Mouse (Mus musculus) adrenal gland, postnatal 4 days (tissue): Measurements from ENCODE around the gene Fat2. TPM values are rescaled to one million over a fixed set of nuclear protein-coding genes. Genes with fewer than 3 reads are reported as not detected.
A peak's percentile ranks its signal among the peaks of the same experiment; 100 is the strongest.

Experiments used
- DNase-seq, 2 experiments: peaks; one replicate each; pipeline ENCODE4 v3.0.0; 2021 to 2022; ENCODE audit warnings: low spot score in 2 of 2, mixed read lengths in 2 of 2
- total RNA-seq, 2 experiments: library from RNA; stranded (reverse); gene quantifications; 2 replicates each; pipeline ENCODE4 v1.2.3; 2021

Gene Fat2
- total RNA-seq, 2 experiments from 2014 or later, result 0.11 to 0.22 TPM

- DNase-seq, result no peak
Measured at GRCm38 (mm10) chr11:55250527-55250926, 85.8 kb downstream of the Fat2 start.

GRCm38 (mm10) chr11:55240556-55240955 is 95.8 kb downstream of the Fat2 start:
- DNase-seq, result peak; percentile 11 to 25

- DNase-seq, result no peak
Measured at GRCm38 (mm10) chr11:55239496-55239895, 96.9 kb downstream of the Fat2 start.

- no peak for DNase-seq
Measured at GRCm38 (mm10) chr11:55236815-55237214, 99.5 kb downstream of the Fat2 start.

- no peak for DNase-seq
Measured at GRCm38 (mm10) chr11:55234791-55235190, 101.6 kb downstream of the Fat2 start.

GRCm38 (mm10) chr11:55234288-55234687 is 102.1 kb downstream of the Fat2 start:
- DNase-seq, result no peak

GRCm38 (mm10) chr11:55231034-55231433 is 105.3 kb downstream of the Fat2 start:
- no peak for DNase-seq

GRCm38 (mm10) chr11:55221306-55221705 is 115.1 kb downstream of the Fat2 start:
- no peak for DNase-seq

GRCm38 (mm10) chr11:55218473-55218872 is 117.9 kb downstream of the Fat2 start:
- DNase-seq, result no peak

GRCm38 (mm10) chr11:55217880-55218279 is 118.5 kb downstream of the Fat2 start:
- DNase-seq, result no peak

GRCm38 (mm10) chr11:55217418-55217817 is 118.9 kb downstream of the Fat2 start:
- DNase-seq, result no peak

- DNase-seq, result no peak
Measured at GRCm38 (mm10) chr11:55216830-55217229, 119.5 kb downstream of the Fat2 start.

GRCm38 (mm10) chr11:55216061-55216460 is 120.3 kb downstream of the Fat2 start:
- DNase-seq, result no peak

- no peak for DNase-seq
Measured at GRCm38 (mm10) chr11:55214978-55215377, 121.4 kb downstream of the Fat2 start.

GRCm38 (mm10) chr11:55214161-55214560 is 122.2 kb downstream of the Fat2 start:
- DNase-seq, result no peak

- no peak for DNase-seq
Measured at GRCm38 (mm10) chr11:55213518-55213917, 122.8 kb downstream of the Fat2 start.

- no peak for DNase-seq
Measured at GRCm38 (mm10) chr11:55209626-55210353, 126.6 kb downstream of the Fat2 start.

- DNase-seq, result no peak
Measured at GRCm38 (mm10) chr11:55209032-55209431, 127.3 kb downstream of the Fat2 start.

GRCm38 (mm10) chr11:55208001-55208690 is 128.2 kb downstream of the Fat2 start:
- no peak for DNase-seq

GRCm38 (mm10) chr11:55204602-55205001 is 131.8 kb downstream of the Fat2 start:
- no peak for DNase-seq

- peak; percentile 95 for DNase-seq
Measured at GRCm38 (mm10) chr11:55204159-55204596, 132.2 kb downstream of the Fat2 start, which contains the start of gene Slc36a1. Slc36a1 (plus strand) TSS chr11:55204350.
